Mouse (Mus musculus) embryonic facial prominence, embryonic 11.5 days (tissue): ENCODE results near the gene Nr2f2. TPM values are rescaled to one million over a fixed set of nuclear protein-coding genes. Genes with fewer than 3 reads are reported as not detected.

Source experiments
- ATAC-seq: fragments of 200-750 bp; cut with Nextera tagmentation; replicated peaks from 2 replicates; pipeline ENCODE4 v1.8.0; 2017; ENCODE audit warnings: low read depth; ENCODE audit not compliant: insufficient number of reproducible peaks, low FRiP score, low TSS enrichment
- DNase-seq: peaks from one replicate; pipeline ENCODE4 v3.0.0-alpha.2; 2015; ENCODE audit warnings: low spot score
- H3K27ac ChIP-seq: fragments of 300-500 bp; sonication (generic); replicated peaks from 2 replicates; pipeline ENCODE4 v1.5.1; 2014; ENCODE audit warnings: mild to moderate bottlenecking, low read depth, low read length, control low read depth
- H3K27me3 ChIP-seq: fragments of 300-500 bp; sonication (generic); 2 replicates; pipeline ENCODE4 v1.6.1; 2014; ENCODE audit warnings: mild to moderate bottlenecking, low read length, moderate library complexity, mixed read lengths; ENCODE audit not compliant: control insufficient read depth, insufficient read depth
- H3K36me3 ChIP-seq: fragments of 300-500 bp; sonication (generic); replicated peaks from 2 replicates; pipeline ENCODE4 v1.6.1; 2014; ENCODE audit warnings: low read depth, mild to moderate bottlenecking, low read length, moderate library complexity, mixed read lengths; ENCODE audit not compliant: control insufficient read depth, insufficient read depth
- H3K4me1 ChIP-seq: fragments of 300-500 bp; sonication (generic); 2 replicates; pipeline ENCODE4 v1.6.1; 2014; ENCODE audit warnings: low read length, mixed read lengths; ENCODE audit not compliant: control insufficient read depth, insufficient read depth
- H3K4me2 ChIP-seq: fragments of 300-500 bp; sonication (generic); 2 replicates; pipeline ENCODE4 v1.6.1; 2014; ENCODE audit warnings: low read depth, mild to moderate bottlenecking, control low read depth, low read length, moderate library complexity
- H3K4me3 ChIP-seq: fragments of 300-500 bp; sonication (generic); 2 replicates; pipeline ENCODE4 v1.5.1; 2014; ENCODE audit warnings: low read depth, low read length, control low read depth
- H3K9ac ChIP-seq: fragments of 300-500 bp; sonication (generic); replicated peaks from 2 replicates; pipeline ENCODE4 v1.6.1; 2014; ENCODE audit warnings: mild to moderate bottlenecking, control low read depth, low read length
- H3K9me3 ChIP-seq: fragments of 300-500 bp; sonication (generic); replicated peaks from 2 replicates; pipeline ENCODE4 v1.6.1; 2016; ENCODE audit warnings: mild to moderate bottlenecking, low read length, inconsistent platforms, mixed read lengths; ENCODE audit not compliant: control insufficient read depth
- WGBS: fragments of 180-500 bp; shearing (Covaris S2); extraction: QIAGEN DNeasy Blood & Tissue Kit; methylation state at CpG from one replicate; pipeline ENCODE4 v1.1.7; 2014; 5-methylcytosine and 5-hydroxymethylcytosine counted together
- polyA plus RNA-seq: library from polyadenylated mRNA; unstranded; fragments of >200 nt; fragmentation: Nextera tagmentation; extraction: Ambion mirVana; gene quantifications from 2 replicates; pipeline ENCODE4 v1.2.1, GENCODE M21; 2014

Nr2f2 gene
- polyA plus RNA-seq, 1 experiment from 2014 or later: 114 TPM

DNA sequence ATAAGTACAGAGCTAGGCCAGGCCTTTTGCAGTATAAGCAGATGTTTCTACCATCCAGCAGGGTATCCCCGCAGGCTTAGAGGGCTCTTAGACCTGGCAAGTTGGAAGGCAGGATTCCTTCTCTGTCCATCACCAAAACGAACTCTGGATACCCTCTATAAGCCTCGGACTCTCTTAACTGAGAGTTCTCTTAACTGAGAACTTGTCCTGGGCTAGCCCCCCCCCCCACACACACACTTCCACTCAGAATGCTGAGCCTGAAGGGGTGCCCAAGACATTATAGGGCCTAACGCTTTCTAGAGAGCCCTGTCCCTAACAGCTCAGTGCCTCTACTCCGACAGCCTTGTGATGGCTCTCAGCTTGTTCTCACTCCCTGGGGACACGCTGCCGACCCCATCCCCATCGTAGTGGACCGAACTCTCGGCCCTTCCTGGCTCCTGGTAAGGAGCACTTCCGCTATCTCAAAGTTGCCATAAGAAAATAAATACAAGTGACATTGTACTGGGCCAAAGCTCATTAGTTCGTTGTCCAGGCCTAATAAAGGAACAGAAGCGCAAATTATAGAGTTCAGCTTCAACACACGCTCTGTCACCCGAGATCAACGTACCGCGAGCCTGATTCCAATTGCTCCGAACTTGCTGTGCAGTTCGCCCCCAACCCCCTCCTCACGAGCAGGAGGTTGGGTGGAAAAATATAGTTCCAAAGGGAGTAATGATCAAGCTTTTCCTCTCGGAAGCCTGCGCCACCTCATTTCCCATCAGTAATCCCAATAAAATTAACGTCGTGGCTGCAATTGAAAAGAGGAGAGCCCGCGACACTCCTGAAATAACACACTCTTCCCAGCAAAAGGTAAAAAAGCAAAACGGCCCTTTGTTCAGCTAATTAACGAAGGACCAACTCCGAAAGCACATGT, 18.2 kb downstream of the Nr2f2 start:
- no peak for DNase-seq
- peak overlapping the region; percentile 17 for H3K4me3 ChIP-seq
- H3K4me1 ChIP-seq: peaks cover 15% of the 10 kb centered on the region
- no peaks in the 10 kb centered on the region for H3K27me3 ChIP-seq
- 5% methylated on average over 30 of the region's 30 CpGs for WGBS
- ATAC-seq: no peak
- no peaks in the 10 kb centered on the region for H3K9me3 ChIP-seq
- H3K27ac ChIP-seq: peak overlapping the region; percentile 98
- peak overlapping the region; percentile 87 for H3K9ac ChIP-seq
- H3K4me2 ChIP-seq: peak overlapping the region; percentile 90
- no peaks in the 10 kb centered on the region; the same call in 1 of the 2 replicates for H3K36me3 ChIP-seq

DNA sequence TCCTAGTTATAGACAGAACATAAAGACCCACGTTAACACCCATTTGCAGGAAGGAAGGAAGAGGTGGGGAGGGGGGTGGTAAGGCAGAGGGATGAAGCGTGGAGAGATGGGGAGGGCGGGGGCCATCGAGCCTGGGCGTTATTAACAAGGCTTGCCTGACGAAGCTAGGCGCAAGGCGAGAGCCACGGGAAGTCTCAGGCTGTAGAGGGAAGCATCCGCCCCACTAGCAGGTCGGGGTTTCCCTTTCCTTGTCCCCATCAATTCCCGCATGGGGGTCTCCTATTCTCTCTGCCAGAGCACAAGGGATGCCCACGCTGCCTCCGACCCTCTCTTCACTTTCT, 18.9 kb downstream of the Nr2f2 start:
- ATAC-seq (no peak), DNase-seq (no peak)
- H3K4me2 ChIP-seq: peak overlapping the region; percentile 90
- peak overlapping the region; percentile 87 for H3K9ac ChIP-seq
- WGBS: 17% methylated on average over 13 of the region's 14 CpGs
- peak overlapping the region; percentile 17 for H3K4me3 ChIP-seq
- no peaks in the 10 kb centered on the region for H3K27me3 ChIP-seq
- peak overlapping the region; percentile 98 for H3K27ac ChIP-seq
- no peaks in the 10 kb centered on the region; the same call in 1 of the 2 replicates for H3K36me3 ChIP-seq
- H3K9me3 ChIP-seq: no peaks in the 10 kb centered on the region
- H3K4me1 ChIP-seq: peaks cover 15% of the 10 kb centered on the region

DNA sequence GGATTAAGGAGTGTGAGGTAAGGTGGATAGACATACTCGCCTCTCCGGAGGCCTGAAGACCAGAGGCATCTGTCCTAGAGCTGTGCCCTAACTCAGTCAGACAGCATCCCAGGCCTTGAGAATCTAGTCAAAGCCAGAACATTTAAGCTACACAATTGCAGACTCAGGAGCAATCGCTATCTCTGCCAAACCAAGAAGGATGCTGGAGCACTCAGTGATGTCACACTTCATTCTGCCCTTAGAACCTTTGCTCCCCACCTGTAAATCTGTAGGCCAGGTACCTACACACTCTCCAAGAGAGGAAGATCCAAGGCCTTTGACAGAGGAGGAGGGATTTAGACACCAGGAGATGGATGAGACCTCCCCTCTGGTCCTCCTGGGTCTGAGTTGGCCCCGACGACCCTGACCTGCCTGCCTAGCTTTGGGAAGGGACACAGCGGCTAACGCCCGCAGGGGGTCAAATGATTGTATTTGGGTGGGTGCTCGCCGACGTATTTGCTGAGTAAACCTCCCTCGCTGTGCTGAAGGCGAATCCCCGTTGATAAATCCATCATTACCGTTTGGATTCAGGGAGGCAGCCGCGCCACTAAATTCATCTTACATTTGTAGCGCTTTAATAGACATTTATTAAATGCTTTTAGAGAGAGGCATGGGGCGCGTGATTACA, 19.5 kb downstream of the Nr2f2 start:
- Histone ChIP-seq H3K4me2 (peak overlapping the region; percentile 90; the same call in 1 of the 2 replicates), H3K9ac (peak overlapping the region; percentile 29), H3K4me3 (no peak overlapping the region), H3K27ac (peak overlapping the region; percentile 70; the same call in 1 of the 2 replicates), H3K9me3 (no peaks in the 10 kb centered on the region), H3K27me3 (no peaks in the 10 kb centered on the region), H3K36me3 (no peaks in the 10 kb centered on the region; the same call in 1 of the 2 replicates), H3K4me1 (peaks cover 15% of the 10 kb centered on the region)
- 12% methylated on average over 20 of the region's 20 CpGs for WGBS
- DNase-seq (no peak), ATAC-seq (no peak)

DNA sequence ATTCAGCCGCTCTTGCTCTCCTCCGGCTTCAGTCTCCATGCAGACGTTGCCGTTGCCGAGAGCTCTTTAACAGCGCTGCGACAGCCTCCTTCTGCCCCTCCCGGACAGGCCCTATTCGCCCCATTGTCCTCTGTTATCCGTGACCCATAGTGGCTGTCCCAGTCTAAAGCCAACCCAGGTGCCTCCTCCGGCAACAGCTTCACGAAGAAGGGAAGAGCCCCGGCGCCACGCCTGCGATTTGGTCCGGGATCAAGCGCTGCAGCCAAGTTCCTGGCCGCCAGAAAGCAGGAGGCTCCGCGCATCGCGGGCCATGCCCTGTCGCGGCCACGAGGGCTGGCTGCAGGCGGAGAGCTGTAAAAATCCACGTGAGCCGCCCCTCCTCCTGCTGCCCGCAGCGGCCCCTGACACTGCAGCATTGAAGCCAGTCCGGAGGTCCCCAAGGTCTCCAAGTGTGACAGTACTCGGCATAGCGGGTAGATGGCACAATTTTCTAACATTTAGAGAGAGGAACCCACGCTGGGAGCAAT, 20.5 kb downstream of the Nr2f2 start:
- Histone ChIP-seq H3K9me3 (no peaks in the 10 kb centered on the region), H3K4me3 (peak overlapping the region; percentile 30), H3K4me1 (peaks cover 15% of the 10 kb centered on the region), H3K36me3 (no peaks in the 10 kb centered on the region; the same call in 1 of the 2 replicates), H3K27me3 (no peaks in the 10 kb centered on the region), H3K4me2 (peak overlapping the region; percentile 66), H3K9ac (peak overlapping the region; percentile 64), H3K27ac (peak overlapping the region; percentile 70; the same call in 1 of the 2 replicates)
- ATAC-seq: peak; percentile 55; the same call in 1 of the 2 replicates
- WGBS: under 1% methylated on average over 35 of the region's 35 CpGs
- DNase-seq: peak; percentile 82

DNA sequence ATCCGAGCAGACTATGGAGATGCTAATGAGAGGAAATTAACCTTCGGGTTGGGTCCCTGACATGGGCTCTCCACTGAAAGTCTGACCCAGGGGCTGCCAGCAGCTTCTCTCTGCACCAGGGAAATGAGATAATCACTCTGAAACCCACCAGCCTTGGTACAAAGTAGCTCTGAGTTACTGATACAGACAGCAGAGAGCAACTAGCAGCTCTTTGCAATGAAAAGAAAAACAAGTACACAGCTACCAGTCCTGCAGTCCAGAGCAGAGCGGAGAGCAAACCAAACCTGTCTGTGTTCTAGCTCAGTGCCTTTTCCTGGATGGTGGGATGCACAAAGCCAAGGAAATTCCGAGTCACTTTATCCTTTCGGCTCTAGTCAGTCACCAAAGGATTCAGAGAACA, 23.1 kb downstream of the Nr2f2 start:
- Histone ChIP-seq H3K9me3 (no peaks in the 10 kb centered on the region), H3K27ac (0 out of 2 replicates have a peak overlapping the region, but pooled peaks have one; percentile 6), H3K36me3 (no peaks in the 10 kb centered on the region; the same call in 1 of the 2 replicates), H3K27me3 (peaks cover 13% of the 10 kb centered on the region), H3K4me2 (no peak overlapping the region), H3K9ac (peak overlapping the region; percentile 18; the same call in 1 of the 2 replicates), H3K4me1 (peaks cover 6% of the 10 kb centered on the region), H3K4me3 (no peak overlapping the region)
- WGBS: 19% methylated on average over 5 of the region's 5 CpGs
- ATAC-seq (no peak), DNase-seq (peak; percentile 10)

DNA sequence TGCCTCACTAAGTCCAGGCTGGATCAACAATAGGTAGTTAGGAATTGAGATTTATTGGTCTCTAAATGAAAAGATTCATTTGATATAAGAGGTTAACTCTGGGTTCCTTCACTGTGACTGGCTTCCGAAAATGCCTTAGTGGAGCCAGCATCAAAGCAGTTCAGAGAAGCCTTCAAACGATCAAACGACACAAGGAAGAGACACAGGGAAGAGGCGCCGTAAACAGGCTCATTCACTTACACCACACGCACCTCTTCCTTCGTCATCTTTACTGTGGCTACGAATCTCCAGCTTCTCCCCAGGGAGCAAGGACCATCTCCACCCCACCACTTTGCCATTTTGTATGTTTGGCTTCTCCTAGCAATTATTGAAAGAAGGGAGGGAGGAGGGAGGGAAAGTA, 23.8 kb downstream of the Nr2f2 start:
- H3K27me3 ChIP-seq: peaks cover 13% of the 10 kb centered on the region
- no peaks in the 10 kb centered on the region for H3K36me3 ChIP-seq
- no peak for ATAC-seq
- H3K4me3 ChIP-seq: no peak overlapping the region
- H3K9me3 ChIP-seq: no peaks in the 10 kb centered on the region
- no peak overlapping the region for H3K9ac ChIP-seq
- H3K27ac ChIP-seq: no peak overlapping the region
- peaks cover 3% of the 10 kb centered on the region for H3K4me1 ChIP-seq
- H3K4me2 ChIP-seq: no peak overlapping the region
- DNase-seq: peak; percentile 4
- WGBS: 19% methylated on average over 8 of the region's 8 CpGs

DNA sequence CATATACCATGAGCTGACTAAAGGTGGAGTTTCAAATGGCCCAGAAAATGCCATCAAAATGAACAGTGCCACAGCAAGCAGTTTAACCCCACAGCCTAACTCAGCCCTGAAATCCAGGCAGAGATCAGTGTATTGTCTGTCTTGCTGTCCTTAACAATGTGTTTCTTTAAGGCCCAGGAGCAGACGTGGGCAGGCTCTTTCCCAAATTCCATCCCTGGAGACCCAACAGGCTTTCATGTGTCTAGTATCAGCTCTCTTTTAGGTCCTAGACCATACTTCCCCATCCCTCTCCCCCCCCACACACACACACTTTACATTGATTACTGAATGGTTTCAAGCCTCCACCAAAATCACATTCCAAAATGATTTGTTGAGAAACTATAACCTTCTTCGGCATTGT, 24.5 kb downstream of the Nr2f2 start:
- H3K27me3 ChIP-seq: peaks cover 19% of the 10 kb centered on the region
- H3K4me1 ChIP-seq: peaks cover 3% of the 10 kb centered on the region
- H3K4me2 ChIP-seq: no peak overlapping the region
- no peaks in the 10 kb centered on the region for H3K9me3 ChIP-seq
- H3K4me3 ChIP-seq: no peak overlapping the region
- WGBS: 18% methylated on average over 2 of the region's 2 CpGs
- peak; percentile 1 for DNase-seq
- H3K36me3 ChIP-seq: no peaks in the 10 kb centered on the region
- ATAC-seq: no peak
- no peak overlapping the region for H3K9ac ChIP-seq
- H3K27ac ChIP-seq: no peak overlapping the region
